Mouse (Mus musculus) spleen, adult 12 weeks (tissue): ENCODE results near the gene Fkbp4.

Experiments used
- DNase-seq: peaks from one replicate; pipeline ENCODE4 v3.0.0; 2022; ENCODE audit warnings: low spot score

Fkbp4 gene

DNA sequence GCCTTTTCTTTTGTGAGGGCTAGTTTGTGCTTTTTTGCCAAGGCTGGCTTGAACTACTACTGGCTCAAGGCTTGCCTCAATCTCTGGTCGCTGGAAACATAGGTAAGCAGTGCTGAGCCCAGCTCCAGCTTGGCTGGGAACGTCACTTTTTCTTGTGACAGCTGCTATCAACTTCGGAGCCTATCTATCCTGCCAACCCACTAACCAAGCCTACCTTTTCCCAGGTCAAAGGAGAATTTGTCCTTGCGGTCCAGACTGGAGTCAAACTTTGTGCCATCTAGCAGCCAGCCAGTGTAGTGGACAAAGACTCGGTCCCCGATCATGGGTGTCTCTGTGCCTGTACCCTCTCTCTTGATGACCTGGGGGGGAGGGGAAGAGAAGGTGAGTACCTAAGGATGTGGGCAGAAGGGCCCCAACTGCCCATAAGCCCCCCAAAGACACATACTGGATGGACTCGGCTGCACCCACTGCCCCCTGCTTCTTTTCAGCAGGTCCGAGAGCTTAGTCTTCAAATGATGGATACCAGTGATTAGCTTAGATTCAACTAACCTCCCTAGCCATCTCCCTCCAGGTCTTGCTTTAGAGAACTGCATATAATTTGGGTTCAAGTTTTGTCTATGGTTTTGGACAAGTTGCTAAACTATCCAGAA, 2.0 kb downstream of the Fkbp4 start:
- DNase-seq, result no peak

DNA sequence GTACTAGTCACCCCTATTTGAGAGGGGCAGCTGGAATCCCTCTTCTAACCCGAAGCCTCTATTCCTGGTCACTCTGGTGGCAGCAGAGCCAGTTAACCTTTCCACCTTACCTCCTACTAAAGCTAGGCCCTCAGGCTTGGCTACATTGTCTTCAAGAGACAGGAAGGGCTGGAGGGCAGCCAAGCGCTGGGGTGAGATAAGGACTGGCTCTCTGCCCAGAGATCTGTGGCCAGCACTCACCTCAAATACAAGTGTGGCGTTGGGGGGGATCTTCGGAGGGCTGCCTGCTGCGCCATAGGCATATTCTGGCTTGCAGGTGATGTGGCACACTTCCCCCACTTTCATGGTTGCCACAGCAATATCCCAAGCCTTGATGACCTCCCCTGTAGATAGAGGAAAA, 3.0 kb downstream of the Fkbp4 start:
- DNase-seq, result peak; percentile 41

DNA sequence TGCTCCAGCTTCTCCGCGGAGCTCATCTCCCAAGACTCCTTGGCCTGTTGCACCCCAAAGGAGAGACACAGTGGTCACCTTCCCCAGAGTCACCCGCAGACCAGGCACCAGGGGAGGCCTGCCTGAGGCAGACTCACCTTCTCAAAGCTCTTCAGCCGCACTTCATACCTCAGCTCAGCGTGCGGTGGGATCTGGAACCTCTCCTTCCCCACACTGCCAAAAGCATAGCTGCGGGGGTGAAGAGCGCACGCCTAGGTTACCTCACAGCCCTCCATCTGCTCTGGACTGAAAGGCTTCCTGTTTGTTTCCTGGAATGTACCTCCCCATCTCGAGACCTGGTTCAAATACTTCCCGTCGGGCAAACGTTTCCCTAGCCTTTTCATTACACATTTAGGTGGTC, 4.9 kb downstream of the Fkbp4 start:
- DNase-seq, result no peak

DNA sequence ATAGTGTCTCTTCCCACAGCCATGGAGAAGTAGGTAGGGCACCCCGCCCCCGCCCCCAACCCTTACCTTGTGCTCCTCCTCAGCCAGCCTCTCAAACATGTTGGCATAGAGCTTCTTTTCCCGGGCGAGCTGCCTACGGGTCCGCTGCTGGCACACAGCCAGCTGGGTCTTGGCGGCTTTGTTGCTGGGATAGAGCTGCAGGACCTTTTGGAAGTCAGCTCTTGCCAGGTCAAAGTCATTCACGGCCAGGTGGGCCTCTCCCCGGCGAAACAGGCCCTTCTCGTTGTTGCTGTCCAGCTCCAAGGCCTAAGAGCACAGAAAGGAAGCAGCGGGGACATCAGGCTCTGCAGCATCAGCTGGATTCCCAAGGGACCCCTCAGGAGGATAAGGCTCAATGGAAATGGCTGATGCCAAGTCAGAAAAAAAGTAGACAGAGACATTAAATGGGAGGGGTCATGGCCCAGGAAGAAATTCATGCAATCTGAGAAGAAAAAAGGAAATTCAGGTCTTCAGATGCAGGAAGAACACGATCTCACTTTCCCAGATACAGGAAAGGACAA, 6.0 kb downstream of the Fkbp4 start:
- no peak for DNase-seq

DNA sequence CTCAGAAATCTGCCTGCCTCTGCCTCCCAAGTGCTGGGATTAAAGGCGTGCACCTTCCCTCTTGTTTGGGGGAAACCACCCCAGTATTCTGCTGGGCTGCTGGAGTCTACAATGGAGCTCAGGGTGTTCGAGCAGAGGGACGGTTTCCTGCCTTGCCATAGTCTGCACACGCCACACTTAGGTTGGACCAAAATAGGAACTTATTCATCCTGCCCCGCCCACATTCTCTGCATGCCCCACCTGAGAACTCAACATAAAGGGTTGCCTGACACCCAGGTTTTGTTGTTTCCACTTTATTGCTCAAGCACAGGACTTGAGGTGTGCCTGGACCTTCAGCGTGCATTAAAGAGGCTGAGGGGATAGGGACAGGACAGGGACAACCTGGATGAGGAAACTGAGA, 8.7 kb downstream of the Fkbp4 start:
- no peak for DNase-seq

DNA sequence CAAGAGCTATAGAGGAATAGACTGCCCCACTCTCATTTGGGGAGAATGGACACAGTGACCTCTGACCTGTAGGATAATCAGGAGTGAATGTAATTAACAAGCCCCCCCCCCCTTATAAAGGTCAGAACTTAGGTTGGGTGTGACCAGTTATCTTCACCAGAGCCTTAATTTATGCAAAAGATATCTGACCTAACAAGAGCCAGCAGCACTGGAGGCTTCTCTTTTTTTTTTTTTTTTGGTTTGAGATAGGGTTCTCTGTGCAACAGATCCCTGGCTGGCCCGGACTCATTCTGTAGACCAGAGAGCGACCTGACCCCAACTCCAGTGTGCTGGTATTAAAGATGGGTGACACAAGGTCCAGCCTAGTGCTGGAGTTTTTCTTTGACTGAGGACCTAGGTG, 9.2 kb downstream of the Fkbp4 start:
- DNase-seq, result no peak

DNA sequence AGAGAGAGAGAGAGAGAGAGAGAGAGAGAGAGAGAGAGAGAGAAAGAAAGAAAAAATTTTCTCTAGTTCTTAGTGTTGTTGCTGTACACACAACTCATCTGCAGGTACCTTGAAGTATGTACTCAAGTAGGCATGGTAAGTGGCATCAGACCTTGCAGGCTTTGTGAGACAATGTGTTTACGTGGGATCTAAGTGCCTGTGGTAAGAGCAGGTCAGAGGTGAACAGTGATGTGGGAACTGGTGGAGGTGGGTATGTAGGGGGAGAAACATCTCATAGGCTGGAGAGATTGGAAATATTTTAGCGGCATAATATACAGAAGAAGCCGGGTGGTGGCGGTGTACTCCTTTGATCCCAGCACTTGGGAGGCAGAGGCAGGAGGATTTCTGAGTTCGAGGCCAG, 10.9 kb downstream of the Fkbp4 start:
- no peak for DNase-seq

DNA sequence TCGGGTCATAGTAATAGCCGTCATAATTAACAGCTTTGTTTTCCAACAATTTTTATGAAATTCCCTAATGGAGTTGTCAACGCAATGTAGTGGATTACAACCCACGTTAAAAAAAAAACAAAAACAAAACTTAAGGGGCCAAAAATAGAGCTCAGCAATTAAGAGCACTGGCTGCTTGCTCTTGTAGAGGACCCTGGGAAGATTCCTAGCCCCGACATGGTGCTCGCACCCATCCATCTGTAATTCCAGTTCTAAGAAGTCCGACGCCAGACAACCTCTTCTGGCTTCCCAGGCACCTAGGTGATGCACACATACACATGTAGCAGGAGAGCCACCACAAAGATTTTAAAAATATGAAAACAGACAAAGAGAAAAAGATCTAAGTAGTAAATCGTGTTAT, 13.4 kb downstream of the Fkbp4 start:
- DNase-seq, result no peak

DNA sequence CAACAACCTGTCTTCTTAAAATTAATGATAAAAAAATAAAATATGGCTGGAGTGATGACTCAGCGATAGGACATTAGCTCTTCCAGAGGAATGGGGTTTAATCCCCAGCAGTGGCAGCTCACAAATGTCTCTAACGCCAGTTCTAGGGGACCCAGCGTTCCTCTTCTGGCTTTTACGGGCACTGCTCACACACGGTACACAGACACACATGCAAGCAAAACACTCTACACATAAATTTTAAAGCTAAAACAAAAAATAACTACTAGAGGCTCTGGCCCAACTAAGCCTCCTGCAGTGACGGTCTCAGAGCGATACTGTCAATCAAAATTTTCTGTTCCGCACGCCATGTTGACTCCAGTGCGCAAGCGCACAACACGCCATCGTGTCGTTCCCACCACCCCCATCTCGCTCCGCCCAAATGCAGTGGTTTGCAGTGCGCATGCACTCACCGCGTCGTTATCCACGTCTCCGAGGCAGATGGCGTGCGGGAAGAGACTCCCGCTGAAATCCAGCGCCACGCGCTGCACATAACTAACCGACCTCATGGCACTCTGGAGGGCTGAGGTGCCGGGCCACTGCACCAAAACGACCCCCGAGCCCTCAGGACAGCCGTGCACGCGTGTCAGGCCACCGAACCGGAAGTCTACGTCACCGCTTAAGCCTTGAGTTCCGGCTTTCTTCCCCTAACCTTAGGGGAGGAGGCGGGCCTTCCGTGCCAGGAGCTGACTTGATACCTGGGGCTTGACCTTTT, 14.0 kb downstream of the Fkbp4 start, which contains the start of gene Itfg2:
Gene Itfg2 (minus strand): TSS at position 663 of the 751 bp plus-strand sequence.
- peak; percentile 96 for DNase-seq

DNA sequence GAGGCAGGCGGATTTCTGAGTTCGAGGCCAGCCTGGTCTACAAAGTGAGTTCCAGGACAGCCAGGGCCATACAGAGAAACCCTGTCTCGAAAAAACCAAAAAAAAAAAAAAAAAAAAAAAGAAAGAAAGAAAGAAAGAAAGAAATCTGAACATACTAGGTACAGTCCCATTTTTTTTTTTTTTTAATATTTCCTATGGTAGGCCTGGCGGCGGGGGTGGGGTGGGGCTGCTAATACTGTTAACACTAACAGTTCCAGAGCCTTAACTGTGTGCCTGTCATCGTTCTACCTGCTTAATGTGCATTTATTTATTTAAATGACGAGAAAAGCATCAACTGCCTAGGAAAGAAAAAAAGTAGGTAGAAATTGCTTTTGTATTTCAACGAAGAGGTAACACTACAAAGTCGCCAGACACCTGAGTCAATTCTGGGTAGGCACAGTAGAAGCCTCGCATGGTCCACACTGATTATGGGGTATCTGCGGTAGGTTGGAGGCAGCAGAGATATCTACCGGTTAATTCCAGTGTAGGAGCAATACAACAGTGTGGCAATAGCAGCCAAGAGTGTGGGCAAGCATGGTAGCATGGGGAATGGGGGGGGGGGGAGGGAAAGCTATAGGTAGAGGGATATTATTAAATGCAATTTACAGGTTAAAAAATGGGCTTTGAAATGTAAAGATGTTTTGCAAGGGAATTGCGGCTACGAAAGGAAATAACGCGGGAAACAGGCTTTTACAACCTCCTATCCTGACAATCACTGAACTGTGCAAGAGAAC, 14.8 kb downstream of the Fkbp4 start:
- no peak for DNase-seq

DNA sequence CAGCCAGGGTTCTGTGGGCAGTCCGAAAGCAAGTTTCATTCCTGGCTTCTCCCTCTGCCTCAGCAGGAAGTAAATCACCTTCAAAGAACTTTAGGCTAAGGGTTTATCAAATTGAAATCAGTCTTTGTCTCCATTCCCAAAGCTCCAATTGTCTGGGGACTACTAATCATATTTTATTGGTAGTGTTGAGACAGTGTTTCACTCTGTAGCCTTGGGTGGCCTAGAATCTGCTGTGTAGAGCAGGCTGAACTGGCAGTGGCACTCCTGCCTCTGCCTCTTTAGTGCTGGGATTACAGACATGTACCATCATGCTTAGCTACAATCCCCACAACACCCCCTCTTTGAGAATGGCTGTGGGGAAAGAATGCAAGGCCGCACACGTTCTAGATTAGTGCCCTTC, 17.0 kb downstream of the Fkbp4 start:
- no peak for DNase-seq

DNA sequence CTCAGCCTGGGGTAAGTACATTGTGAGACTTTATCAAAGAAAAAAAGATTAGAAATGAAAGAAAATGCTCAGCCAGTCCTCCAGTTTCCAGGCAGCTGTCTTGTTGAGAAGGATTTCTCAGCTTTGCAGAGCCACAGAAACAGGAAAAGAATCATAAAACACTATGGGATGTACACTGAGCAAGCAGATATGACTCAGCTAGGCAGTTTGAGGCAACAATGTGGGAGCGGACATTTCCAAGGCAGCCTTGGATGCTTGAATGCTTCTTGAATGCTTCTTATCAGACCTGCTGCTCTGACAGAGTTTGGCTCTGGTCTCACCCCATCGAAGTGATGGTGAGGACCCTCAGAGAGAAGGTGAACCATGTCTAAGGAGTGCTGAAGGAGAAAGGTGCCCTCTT, 17.4 kb downstream of the Fkbp4 start:
- no peak for DNase-seq

DNA sequence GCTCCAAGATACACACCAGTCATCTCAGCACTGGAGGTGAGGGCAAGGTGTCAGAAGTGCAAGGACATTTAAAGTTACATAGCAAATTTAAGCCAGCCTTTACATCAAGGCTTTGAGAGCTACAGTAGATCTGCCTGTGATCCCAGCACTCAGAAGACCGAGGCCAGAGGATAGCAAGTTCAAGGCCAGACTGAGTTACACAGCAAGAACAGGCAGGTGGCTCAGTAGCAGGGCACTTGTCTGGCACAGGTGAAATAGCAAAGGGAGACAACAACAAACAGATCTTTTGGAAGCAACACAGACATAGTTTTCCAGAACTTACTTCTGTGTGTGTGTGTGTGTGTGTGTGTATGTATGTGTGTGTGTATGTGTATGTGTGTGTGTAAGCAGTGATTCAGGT, 20.4 kb downstream of the Fkbp4 start:
- DNase-seq, result no peak

DNA sequence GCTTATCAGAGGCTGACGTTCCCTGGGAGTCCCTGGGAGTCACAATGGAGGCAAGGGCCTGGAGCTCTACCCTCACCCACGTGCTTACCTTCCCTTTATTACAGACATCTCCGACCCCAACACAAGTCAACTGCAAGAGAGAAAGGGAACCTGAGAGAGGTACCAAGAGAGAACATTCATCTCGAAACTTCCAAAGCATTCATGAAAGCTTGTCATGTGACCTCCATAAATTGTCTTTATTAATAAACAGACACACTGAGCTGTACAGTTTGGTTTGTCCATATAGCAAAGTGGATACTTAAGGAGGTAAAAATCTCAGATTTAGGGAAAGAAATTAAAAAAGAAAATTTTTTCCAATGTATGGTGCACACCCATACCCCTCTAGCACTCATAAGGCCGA, 22.3 kb downstream of the Fkbp4 start:
- DNase-seq, result no peak

DNA sequence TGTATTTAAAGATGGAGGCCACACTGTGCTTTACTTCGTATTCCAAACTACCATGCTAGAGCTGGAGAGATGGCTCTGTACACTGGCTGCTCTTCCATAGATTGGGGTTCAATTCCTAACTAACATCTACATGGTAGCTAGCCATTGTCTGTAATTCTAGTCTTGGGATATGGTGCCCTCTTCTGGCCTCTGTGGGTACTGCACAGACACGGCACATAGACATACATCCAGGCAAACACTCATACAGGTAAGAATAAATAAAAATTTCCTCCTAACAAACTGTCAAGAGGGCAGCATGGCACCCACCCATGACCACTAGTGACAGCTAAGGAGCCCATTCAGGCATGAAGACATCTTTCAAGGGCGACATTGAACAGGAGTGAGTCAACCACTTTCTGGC, 27.4 kb downstream of the Fkbp4 start:
- peak; percentile 65 for DNase-seq

DNA sequence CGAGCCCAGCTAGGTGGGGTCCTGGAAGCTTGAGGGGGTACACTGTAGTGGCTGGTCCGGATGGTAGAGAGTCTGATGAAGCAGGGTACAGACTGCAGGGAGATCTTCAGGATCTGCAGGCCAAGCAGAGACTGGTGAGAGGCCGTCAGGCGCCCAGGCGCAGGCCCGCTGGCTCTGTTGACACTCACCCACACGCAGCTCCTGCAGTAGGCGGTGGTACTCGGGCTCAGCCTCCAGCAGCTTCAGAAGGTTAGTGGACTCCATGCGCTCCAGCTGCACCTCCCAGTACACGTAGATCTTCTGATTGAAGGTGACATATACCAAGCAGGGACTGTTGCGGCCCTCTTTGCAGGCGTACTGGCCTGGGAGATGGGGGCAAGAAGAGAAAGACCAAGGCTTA, 28.2 kb downstream of the Fkbp4 start:
- DNase-seq, result no peak

DNA sequence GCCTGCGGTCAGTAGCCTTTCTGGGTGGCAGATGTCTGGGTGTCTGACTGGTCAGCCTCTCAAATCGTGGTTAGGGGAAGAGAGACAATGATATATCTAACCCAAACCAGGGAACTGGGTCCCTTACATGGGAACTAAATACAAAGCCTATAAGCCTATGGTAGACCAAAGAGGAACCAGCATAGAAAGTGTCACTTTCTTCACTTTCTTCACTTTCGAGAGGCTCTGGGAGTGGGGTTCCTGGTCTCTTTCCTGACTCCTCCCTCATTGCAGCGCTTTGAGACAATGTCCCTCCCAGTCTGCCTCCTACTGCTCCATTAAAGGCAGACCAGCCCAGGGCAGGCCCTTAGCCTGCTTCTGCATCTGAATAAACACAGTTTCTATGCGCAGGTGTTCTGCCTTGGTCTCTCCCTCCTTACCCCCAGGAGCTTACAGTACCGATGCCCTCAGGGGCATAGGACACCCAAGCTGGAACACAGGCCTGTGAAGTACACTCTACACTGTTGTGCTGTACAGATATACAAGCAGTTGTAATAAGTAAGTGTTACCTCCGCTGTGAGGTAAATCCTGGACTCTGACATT, 29.8 kb downstream of the Fkbp4 start:
- no peak for DNase-seq

DNA sequence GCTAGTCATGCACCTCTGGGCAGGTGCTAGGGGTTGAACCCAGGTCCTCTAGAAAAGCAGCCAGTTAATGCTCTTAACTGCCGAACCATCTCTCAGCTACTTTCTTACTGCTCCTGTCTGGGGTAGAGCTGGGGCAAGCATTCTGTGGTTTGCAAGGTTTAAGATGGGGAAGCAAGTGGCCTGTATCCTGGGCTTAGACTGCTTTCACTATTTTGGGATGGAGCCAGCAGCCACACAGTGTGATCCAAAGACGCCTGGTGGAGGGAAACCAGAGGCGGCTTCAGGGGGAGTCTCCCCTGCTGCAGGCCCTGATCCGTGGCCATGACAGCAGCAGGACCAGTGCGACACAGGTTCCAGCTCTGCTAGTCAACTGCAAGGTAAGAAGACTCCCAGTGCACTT, 33.8 kb downstream of the Fkbp4 start:
- no peak for DNase-seq

DNA sequence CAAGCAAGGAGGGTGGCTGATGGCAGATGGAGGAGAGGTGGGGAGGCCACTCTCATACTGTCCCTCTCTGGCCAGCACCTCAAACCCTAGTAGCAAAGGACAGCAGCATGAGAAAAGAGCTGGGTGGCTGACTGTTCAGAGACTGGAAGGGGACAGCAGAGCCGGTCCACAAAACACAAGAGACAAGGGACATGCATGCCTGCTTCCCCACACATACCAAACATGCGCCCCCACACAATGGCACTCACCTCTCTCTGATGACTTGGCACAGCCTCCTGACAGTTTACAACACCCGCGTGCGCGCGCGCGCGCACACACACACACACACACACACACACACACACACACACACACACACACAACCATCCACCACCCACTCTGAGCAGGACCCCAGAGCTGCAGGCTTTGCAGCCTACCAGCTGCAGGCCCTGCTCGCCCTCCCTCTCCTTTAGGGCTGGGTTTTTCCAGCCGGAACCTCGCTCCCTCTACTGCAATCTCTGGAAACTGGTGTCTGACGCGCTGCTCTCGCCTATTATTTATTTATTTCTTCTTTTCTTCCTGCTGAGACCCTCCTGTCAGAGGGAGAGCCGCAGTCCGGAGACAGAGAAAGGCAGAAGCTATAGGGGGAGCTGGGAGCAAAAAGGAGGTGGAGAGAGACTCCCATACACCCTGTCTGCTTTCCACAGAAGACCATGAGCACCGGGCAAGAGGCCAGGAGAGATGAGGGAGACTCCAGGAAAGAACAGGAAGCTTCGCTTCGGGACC, 38.9 kb downstream of the Fkbp4 start:
- no peak for DNase-seq

DNA sequence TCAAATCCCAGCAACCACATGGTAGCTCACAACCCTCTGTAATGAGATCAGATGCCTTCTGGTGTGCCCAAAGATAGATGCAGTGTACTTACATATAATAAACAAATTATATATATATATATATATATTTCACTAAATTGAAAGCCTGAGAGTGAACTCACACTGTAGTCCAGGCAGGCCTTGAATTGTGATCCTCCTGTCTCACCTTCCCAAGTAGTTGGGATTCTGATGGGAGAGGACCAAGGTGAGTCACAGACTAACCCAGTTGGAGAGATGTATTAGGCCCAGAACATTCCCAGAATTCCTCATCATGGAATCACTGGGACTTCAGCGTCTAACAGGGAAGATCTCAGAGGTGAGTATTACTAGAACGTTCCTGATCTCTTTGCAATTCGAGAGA, 39.5 kb downstream of the Fkbp4 start, which contains the start of gene Nrip2:
Gene Nrip2 (plus strand): TSS at position 301 of the 400 bp plus-strand sequence.
- DNase-seq, result no peak

DNA sequence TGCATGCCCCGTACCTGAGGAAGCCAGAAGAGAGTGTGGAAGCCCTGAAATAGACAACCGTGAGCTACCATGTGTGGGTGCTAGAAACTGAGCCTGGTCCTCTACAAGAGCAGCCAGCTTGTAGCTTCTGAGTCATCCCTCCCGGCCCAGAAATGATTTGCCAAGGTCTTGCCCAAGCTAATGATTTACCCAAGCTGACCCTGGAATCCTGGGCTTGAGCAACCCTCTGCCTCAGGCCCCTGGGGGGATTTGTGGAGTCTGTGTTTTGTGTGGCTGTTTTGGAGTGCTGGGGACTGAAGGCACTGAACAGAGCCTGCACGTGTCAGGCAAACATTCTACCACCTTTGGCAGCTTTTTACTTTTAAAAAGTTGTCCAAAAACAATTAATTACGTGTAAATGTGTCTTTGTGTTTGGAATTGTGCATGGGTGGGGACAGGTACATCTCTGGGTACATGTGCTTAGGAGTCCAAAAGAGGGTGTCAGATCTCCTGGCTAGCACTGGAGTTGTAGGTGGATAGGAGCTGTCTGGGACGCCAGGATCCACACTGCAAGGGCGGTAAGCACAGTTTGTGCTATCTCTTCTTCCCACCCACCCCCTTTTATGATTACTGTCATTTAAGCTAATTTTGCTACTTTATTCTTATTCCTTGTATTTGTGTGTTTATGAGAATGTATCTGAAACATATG, 40.8 kb downstream of the Fkbp4 start:
- no peak for DNase-seq
